Mouse (Mus musculus) myocyte (in vitro differentiated cells): Measurements from ENCODE around the gene Dync1li1. TPM values are rescaled to one million over a fixed set of nuclear protein-coding genes. Genes with fewer than 3 reads are reported as not detected.

Experiments
- H3K27me3 ChIP-seq: one replicate; pipeline ENCODE4 v1.6.1; 2011; ENCODE audit not compliant: control insufficient read depth, insufficient read depth, insufficient read length
- H3K36me3 ChIP-seq: one replicate; pipeline ENCODE4 v1.6.1; 2011; ENCODE audit not compliant: control insufficient read depth, insufficient read depth
- H3K4me2 ChIP-seq: one replicate; pipeline ENCODE4 v1.6.1; 2011; ENCODE audit warnings: low read depth, control low read depth
- H3K4me3 ChIP-seq: one replicate; pipeline ENCODE4 v1.5.1; 2011; ENCODE audit warnings: mild to moderate bottlenecking, control low read depth, moderate library complexity
- H3K79me2 ChIP-seq: one replicate; pipeline ENCODE4 v1.6.1; 2011; ENCODE audit not compliant: control insufficient read depth, insufficient read depth
- H3ac ChIP-seq: one replicate; pipeline ENCODE4 v1.6.1; 2011; ENCODE audit not compliant: control insufficient read depth, insufficient read length
- CEBPB ChIP-seq: IDR thresholded peaks from 2 replicates; pipeline ENCODE4 v1.6.1; 2011; ENCODE audit warnings: mild to moderate bottlenecking, moderate library complexity; ENCODE audit not compliant: poor library complexity, insufficient read depth, severe bottlenecking
- E2F4 ChIP-seq: IDR thresholded peaks from one replicate; pipeline ENCODE4 v1.6.1; 2011; ENCODE audit warnings: mild to moderate bottlenecking, control low read depth, moderate library complexity; ENCODE audit not compliant: insufficient read depth
- MAX ChIP-seq: IDR thresholded peaks from one replicate; pipeline ENCODE4 v1.6.1; 2011; ENCODE audit warnings: low read depth, mild to moderate bottlenecking, control low read depth
- MYOD1 ChIP-seq, 3 experiments: IDR thresholded peaks; one replicate each; pipeline ENCODE4 v1.6.1; 2011; ENCODE audit warnings: control low read depth in 2 of 3, low read depth in 2 of 3, mild to moderate bottlenecking in 2 of 3, moderate library complexity in 1 of 3; ENCODE audit not compliant: insufficient read length in 2 of 3, control insufficient read depth in 1 of 3
- MYOG ChIP-seq, 3 experiments: IDR thresholded peaks; one replicate each; pipeline ENCODE4 v1.6.1; 2011; ENCODE audit warnings: control low read depth in 2 of 3, low read depth in 2 of 3, mild to moderate bottlenecking in 2 of 3; ENCODE audit not compliant: insufficient read length in 2 of 3, control insufficient read depth in 1 of 3, insufficient read depth in 1 of 3
- POLR2A ChIP-seq: IDR thresholded peaks from one replicate; pipeline ENCODE4 v1.6.1; 2011; ENCODE audit warnings: low read depth, mild to moderate bottlenecking, control low read depth, moderate library complexity; ENCODE audit not compliant: insufficient read length
- POLR2AphosphoS2 ChIP-seq: IDR thresholded peaks from one replicate; pipeline ENCODE4 v1.6.1; 2011; ENCODE audit warnings: low read depth, control low read depth; ENCODE audit not compliant: insufficient read length
- REST ChIP-seq: IDR thresholded peaks from one replicate; pipeline ENCODE4 v1.6.1; 2011; ENCODE audit warnings: mild to moderate bottlenecking, control low read depth, moderate library complexity; ENCODE audit not compliant: insufficient read depth, insufficient read length
- SRF ChIP-seq: IDR thresholded peaks from one replicate; pipeline ENCODE4 v1.6.1; 2011; ENCODE audit warnings: low read depth; ENCODE audit not compliant: control insufficient read depth, insufficient read length
- TCF12 ChIP-seq: IDR thresholded peaks from one replicate; pipeline ENCODE4 v1.6.1; 2011; ENCODE audit warnings: mild to moderate bottlenecking, control low read depth; ENCODE audit not compliant: poor library complexity, insufficient read depth, severe bottlenecking
- TCF3 ChIP-seq: IDR thresholded peaks from one replicate; pipeline ENCODE4 v1.6.1; 2011; ENCODE audit warnings: low read depth, control low read depth; ENCODE audit not compliant: insufficient read length
- USF1 ChIP-seq: IDR thresholded peaks from one replicate; pipeline ENCODE4 v1.6.1; 2011; ENCODE audit warnings: low read depth, mild to moderate bottlenecking, control low read depth, moderate library complexity
- polyA plus RNA-seq: library from polyadenylated mRNA; unstranded; fragments of >200 nt; fragmentation: generic; extraction: Trizol; gene quantifications from one replicate; pipeline ENCODE4 v1.2.1, GENCODE M21; 2012; ENCODE audit warnings: missing spikeins

Dync1li1 gene
- polyA plus RNA-seq, 1 experiment = 70.9 TPM

DNA sequence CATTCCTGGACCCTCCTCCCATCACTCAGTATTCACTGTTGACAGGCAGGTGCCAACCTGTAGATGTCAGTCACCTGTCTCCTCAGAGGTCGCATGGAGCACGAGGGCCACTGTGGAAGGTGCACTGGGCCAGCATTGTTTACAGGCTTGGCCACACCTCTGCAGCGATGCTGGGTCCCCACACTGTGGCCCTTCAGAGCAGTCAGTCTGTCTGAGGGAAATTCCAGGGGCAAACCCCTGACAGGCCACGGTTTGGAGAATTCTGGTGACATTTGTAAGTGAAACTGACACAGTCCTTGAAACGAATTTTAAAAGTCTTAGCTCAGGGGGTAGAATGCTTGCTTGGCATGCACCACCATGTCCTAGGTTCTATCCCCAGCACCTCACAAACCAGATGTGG lies 71.8 kb downstream of the Dync1li1 start:
- H3K27me3 ChIP-seq = no peaks in the 10 kb centered on the region
- no peaks in the 10 kb centered on the region for H3K36me3 ChIP-seq
- no peaks in the 10 kb centered on the region for H3K79me2 ChIP-seq
- no peak overlapping the region for H3ac ChIP-seq
- H3K4me3 ChIP-seq = no peak overlapping the region
- TF ChIP-seq POLR2AphosphoS2 = no peak
- no peak for TF ChIP-seq USF1
- TF ChIP-seq MAX = no peak
- no peak for TF ChIP-seq MYOD1 (IDR thresholded peaks at IDR 0.05; ENCODE audit: control insufficient read depth in 1 of 3, insufficient read length in 2 of 3, low read depth in 2 of 3)
- TF ChIP-seq CEBPB = no peak
- TF ChIP-seq REST = no peak
- TF ChIP-seq SRF = no peak
- no peak for TF ChIP-seq POLR2A
- TF ChIP-seq E2F4 = no peak
- no peak for TF ChIP-seq MYOG (IDR thresholded peaks at IDR 0.05; ENCODE audit: control insufficient read depth in 1 of 3, insufficient read depth in 1 of 3, insufficient read length in 2 of 3, low read depth in 2 of 3)
- no peak for TF ChIP-seq TCF12
- no peak for TF ChIP-seq TCF3
- no peak overlapping the region for H3K4me2 ChIP-seq

DNA sequence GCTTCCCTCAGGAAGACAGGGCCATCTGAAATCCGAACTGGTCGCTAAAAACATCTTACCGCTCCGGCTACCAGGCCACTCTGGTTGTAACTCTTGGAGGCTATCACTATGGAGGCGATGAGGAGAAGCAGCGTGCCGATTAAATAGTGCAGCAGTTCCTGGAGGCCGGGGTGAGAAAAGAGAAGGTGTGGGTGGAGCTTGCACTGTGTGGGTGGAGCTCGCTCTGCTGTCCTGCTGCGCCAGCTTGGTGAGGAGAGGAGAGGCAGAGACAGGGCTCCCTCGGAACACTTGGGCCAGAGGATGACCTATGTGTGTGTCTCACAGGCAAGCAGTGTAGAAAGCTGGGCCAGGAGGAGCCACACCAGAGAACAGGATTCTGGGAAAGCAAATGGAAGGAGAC lies 73.3 kb downstream of the Dync1li1 start:
- Histone ChIP-seq H3K4me3 (no peak overlapping the region), H3K79me2 (no peaks in the 10 kb centered on the region), H3K36me3 (no peaks in the 10 kb centered on the region), H3K27me3 (no peaks in the 10 kb centered on the region), H3ac (no peak overlapping the region), H3K4me2 (no peak overlapping the region)
- TF ChIP-seq SRF = no peak
- TF ChIP-seq MAX = no peak
- TF ChIP-seq TCF3 = no peak
- no peak for TF ChIP-seq POLR2A
- no peak for TF ChIP-seq TCF12
- no peak for TF ChIP-seq E2F4
- TF ChIP-seq MYOD1 (IDR thresholded peaks at IDR 0.05; ENCODE audit: control insufficient read depth in 1 of 3, insufficient read length in 2 of 3, low read depth in 2 of 3) = no peak
- no peak for TF ChIP-seq REST
- no peak for TF ChIP-seq CEBPB
- no peak for TF ChIP-seq POLR2AphosphoS2
- TF ChIP-seq USF1 = no peak
- TF ChIP-seq MYOG (IDR thresholded peaks at IDR 0.05; ENCODE audit: control insufficient read depth in 1 of 3, insufficient read depth in 1 of 3, insufficient read length in 2 of 3, low read depth in 2 of 3) = no peak

DNA sequence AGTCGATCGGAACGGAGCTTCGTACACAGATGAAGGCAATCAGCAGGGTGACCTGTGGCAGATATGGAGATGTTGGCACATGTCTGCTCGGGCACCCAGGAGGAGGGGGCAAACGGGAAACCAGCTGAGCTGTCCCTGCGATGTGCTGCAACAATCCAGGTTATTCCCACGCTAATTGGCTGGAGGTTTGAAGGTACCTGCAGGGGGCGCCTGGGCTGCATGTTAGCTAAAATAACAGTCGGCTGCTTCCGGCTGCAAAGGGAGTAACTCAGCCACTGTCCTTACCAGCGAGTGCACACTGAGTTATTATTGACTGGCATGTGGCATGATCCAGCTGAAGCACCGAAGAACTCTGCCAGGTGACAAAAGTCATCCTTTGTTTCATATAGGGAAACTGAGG lies 74.8 kb downstream of the Dync1li1 start:
- Histone ChIP-seq H3K4me3 (no peak overlapping the region), H3K4me2 (no peak overlapping the region), H3K79me2 (no peaks in the 10 kb centered on the region), H3K36me3 (no peaks in the 10 kb centered on the region), H3K27me3 (no peaks in the 10 kb centered on the region), H3ac (no peak overlapping the region)
- TF ChIP-seq TCF3 (no peak), MYOD1 (IDR thresholded peaks at IDR 0.05; ENCODE audit: control insufficient read depth in 1 of 3, insufficient read length in 2 of 3, low read depth in 2 of 3) (no peak), REST (no peak), MAX (no peak), USF1 (no peak), POLR2A (no peak), CEBPB (no peak), E2F4 (no peak), SRF (no peak), POLR2AphosphoS2 (no peak)

DNA sequence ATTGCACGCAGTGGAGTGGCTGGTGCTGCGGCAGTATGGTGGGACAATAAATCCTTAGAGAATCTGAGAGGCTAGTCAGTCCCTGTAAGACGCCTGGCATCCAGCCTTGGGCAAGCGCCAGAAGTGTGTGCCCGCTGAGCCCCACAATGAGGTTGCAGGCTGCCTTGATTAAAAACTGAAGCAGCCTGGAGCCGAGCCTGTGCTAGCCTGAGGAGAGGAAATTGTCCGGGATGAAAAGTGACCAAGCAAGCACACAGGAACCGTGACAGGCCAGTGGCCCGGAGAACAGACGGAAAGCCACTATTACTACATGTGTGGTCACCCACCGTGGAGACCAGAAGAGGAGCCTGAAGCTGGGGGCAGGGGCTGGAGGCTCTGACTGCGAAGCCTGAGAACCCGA lies 78.4 kb downstream of the Dync1li1 start:
- TF ChIP-seq MYOG (IDR thresholded peaks at IDR 0.05; ENCODE audit: control insufficient read depth in 1 of 3, insufficient read depth in 1 of 3, insufficient read length in 2 of 3, low read depth in 2 of 3) (no peak), POLR2A (no peak), E2F4 (no peak), SRF (no peak), MYOD1 (IDR thresholded peaks at IDR 0.05; ENCODE audit: control insufficient read depth in 1 of 3, insufficient read length in 2 of 3, low read depth in 2 of 3) (no peak), CEBPB (no peak), MAX (no peak), TCF12 (no peak), POLR2AphosphoS2 (no peak), TCF3 (no peak), USF1 (no peak), REST (no peak)
- no peak overlapping the region for H3ac ChIP-seq
- no peak overlapping the region for H3K4me3 ChIP-seq
- no peaks in the 10 kb centered on the region for H3K27me3 ChIP-seq
- no peaks in the 10 kb centered on the region for H3K79me2 ChIP-seq
- H3K4me2 ChIP-seq = no peak overlapping the region
- no peaks in the 10 kb centered on the region for H3K36me3 ChIP-seq

DNA sequence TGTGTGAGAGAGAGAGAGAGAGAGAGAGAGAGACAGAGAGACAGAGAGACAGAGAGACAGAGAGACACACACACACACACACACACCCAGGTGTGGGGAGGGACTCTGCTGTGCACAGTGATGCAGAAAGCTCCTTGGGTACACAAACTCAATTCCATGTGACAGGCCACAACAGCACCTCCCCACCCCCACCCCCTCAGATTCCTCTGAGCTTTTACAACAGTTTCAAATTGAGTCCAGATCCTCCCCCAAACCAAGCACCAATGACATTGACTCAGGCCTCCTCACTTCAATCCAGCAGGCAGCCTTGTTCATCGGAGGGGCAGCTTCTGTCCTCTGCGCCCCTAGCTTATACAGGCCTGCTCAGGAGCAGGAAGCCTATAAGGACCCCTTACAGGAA lies 78.9 kb downstream of the Dync1li1 start:
- no peak overlapping the region for H3K4me3 ChIP-seq
- TF ChIP-seq CEBPB = no peak
- TF ChIP-seq POLR2AphosphoS2 = no peak
- no peak for TF ChIP-seq USF1
- no peak for TF ChIP-seq MYOG (IDR thresholded peaks at IDR 0.05; ENCODE audit: control insufficient read depth in 1 of 3, insufficient read depth in 1 of 3, insufficient read length in 2 of 3, low read depth in 2 of 3)
- TF ChIP-seq E2F4 = no peak
- no peak for TF ChIP-seq REST
- no peak for TF ChIP-seq SRF
- TF ChIP-seq TCF3 = no peak
- TF ChIP-seq POLR2A = no peak
- no peak for TF ChIP-seq MYOD1 (IDR thresholded peaks at IDR 0.05; ENCODE audit: control insufficient read depth in 1 of 3, insufficient read length in 2 of 3, low read depth in 2 of 3)
- no peak for TF ChIP-seq TCF12
- TF ChIP-seq MAX = no peak
- H3K4me2 ChIP-seq = no peak overlapping the region
- H3ac ChIP-seq = no peak overlapping the region
- H3K27me3 ChIP-seq = no peaks in the 10 kb centered on the region
- no peaks in the 10 kb centered on the region for H3K79me2 ChIP-seq
- no peaks in the 10 kb centered on the region for H3K36me3 ChIP-seq
